Mouse (Mus musculus) limb, embryonic 15.5 days (tissue): Measurements from ENCODE around the gene Mdfi. TPM values are rescaled to one million over a fixed set of nuclear protein-coding genes. Genes with fewer than 3 reads are reported as not detected.
A peak's percentile ranks its signal among the peaks of the same experiment; 100 is the strongest.

Source experiments
- ATAC-seq: fragments of 200-750 bp; cut with Nextera tagmentation; 2 replicates; pipeline ENCODE4 v1.8.0; 2017; ENCODE audit warnings: low read depth, moderate TSS enrichment; ENCODE audit not compliant: insufficient number of reproducible peaks, low FRiP score, low TSS enrichment
- H3K27ac ChIP-seq: fragments of 300-500 bp; sonication (generic); 2 replicates; pipeline ENCODE4 v1.5.1; 2015; ENCODE audit warnings: moderate library complexity, mild to moderate bottlenecking, inconsistent platforms
- H3K27me3 ChIP-seq: fragments of 300-500 bp; sonication (generic); 2 replicates; pipeline ENCODE4 v1.6.1; 2015; ENCODE audit warnings: inconsistent platforms
- H3K36me3 ChIP-seq: fragments of 300-500 bp; sonication (generic); 2 replicates; pipeline ENCODE4 v1.6.1; 2015; ENCODE audit warnings: inconsistent platforms
- H3K4me1 ChIP-seq: fragments of 300-500 bp; sonication (generic); 2 replicates; pipeline ENCODE4 v1.6.1; 2015; ENCODE audit warnings: inconsistent platforms
- H3K4me2 ChIP-seq: fragments of 300-500 bp; sonication (generic); 2 replicates; pipeline ENCODE4 v1.6.1; 2015; ENCODE audit warnings: mild to moderate bottlenecking, inconsistent platforms
- H3K4me3 ChIP-seq: fragments of 300-500 bp; sonication (generic); 2 replicates; pipeline ENCODE4 v1.5.1; 2015; ENCODE audit warnings: mild to moderate bottlenecking, inconsistent platforms
- H3K9ac ChIP-seq: fragments of 300-500 bp; sonication (generic); 2 replicates; pipeline ENCODE4 v1.6.1; 2015; ENCODE audit warnings: inconsistent platforms
- H3K9me3 ChIP-seq: fragments of 300-500 bp; sonication (generic); 2 replicates; pipeline ENCODE4 v1.6.1; 2016; ENCODE audit warnings: inconsistent platforms
- WGBS: fragments of 180-500 bp; shearing (Covaris S2); methylation state at CpG from one replicate; pipeline ENCODE4 v1.1.7; 2015; 5-methylcytosine and 5-hydroxymethylcytosine counted together
- polyA plus RNA-seq: library from polyadenylated mRNA; unstranded; fragments of >200 nt; fragmentation: Nextera tagmentation; extraction: Ambion mirVana; gene quantifications from 2 replicates; pipeline ENCODE4 v1.2.1, GENCODE M21; 2015

Gene Mdfi
- 17.5 and 18.2 TPM in 2 replicates for polyA plus RNA-seq

DNA sequence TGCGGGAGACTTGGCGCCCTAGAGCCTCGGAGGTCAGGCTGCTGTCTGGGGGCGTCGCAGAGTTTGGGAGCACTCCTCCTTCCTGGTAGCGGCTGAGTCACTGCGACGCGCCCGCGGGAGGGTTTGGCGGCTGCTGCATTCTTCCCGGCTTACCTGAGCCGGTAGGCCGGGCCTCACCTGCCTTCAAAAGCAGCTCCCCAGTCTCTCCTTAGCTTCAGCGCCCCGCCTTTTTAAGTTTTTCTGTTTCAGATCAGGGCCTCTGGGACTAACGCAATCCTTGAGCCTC lies at the start of gene Mdfi:
TSS of gene Mdfi (minus strand) at position 210 of the 286 bp plus-strand sequence.
- H3K9me3 ChIP-seq = no peaks in the 10 kb centered on the region
- peak within 1 kb of the TSS; percentile 93 for H3K27ac ChIP-seq
- H3K36me3 ChIP-seq = peaks cover 12% of the 10 kb centered on the region
- H3K4me1 ChIP-seq = peaks cover 46% of the 10 kb centered on the region
- WGBS = 5% methylated on average over 17 of the region's 18 CpGs
- ATAC-seq = no peak
- peak within 1 kb of the TSS; percentile 88 for H3K4me3 ChIP-seq
- H3K9ac ChIP-seq = peak within 1 kb of the TSS; percentile 73
- peak within 1 kb of the TSS; percentile 54 for H3K4me2 ChIP-seq
- H3K27me3 ChIP-seq = 0 out of 2 replicates have a peak, but pooled peaks cover 6% of the 10 kb centered on the region

GRCm38 (mm10) chr17:47883099-47883498 lies 48.6 kb upstream of the Mdfi start:
- Histone ChIP-seq H3K27ac (no peak overlapping the region), H3K36me3 (peaks cover 33% of the 10 kb centered on the region), H3K27me3 (no peaks in the 10 kb centered on the region), H3K4me3 (no peak overlapping the region), H3K9ac (no peak overlapping the region), H3K4me1 (peaks cover 65% of the 10 kb centered on the region), H3K4me2 (no peak overlapping the region), H3K9me3 (no peaks in the 10 kb centered on the region)
- WGBS = 87% methylated on average over 5 of the region's 5 CpGs
- ATAC-seq = no peak

DNA sequence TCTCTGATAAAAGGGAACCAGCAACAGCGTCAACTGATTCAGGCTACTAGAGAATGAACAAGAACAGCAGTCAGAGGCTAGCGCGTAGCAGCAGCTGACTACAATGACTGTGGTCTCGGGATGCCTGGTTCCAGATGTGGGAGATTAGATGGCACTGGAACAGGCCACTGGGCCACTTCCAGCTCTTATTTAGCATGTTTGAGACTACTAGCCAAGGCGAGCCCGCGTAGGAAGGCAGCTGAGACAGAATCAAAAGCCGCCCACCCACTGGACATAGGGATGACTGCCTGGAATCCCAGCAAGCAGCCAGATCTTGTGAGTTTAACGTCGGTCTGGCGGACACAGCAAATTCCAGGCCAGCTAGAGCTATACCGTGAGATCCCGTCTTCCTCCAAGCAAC lies 46.8 kb upstream of the Mdfi start:
- no peak for ATAC-seq
- H3K36me3 ChIP-seq = peaks cover 48% of the 10 kb centered on the region
- WGBS = 49% methylated on average over 13 of the region's 13 CpGs
- no peaks in the 10 kb centered on the region for H3K27me3 ChIP-seq
- H3K9ac ChIP-seq = no peak overlapping the region
- no peak overlapping the region for H3K4me3 ChIP-seq
- H3K9me3 ChIP-seq = no peaks in the 10 kb centered on the region
- H3K4me2 ChIP-seq = no peak overlapping the region
- peak overlapping the region; percentile 59 for H3K27ac ChIP-seq
- H3K4me1 ChIP-seq = peaks cover 57% of the 10 kb centered on the region

DNA sequence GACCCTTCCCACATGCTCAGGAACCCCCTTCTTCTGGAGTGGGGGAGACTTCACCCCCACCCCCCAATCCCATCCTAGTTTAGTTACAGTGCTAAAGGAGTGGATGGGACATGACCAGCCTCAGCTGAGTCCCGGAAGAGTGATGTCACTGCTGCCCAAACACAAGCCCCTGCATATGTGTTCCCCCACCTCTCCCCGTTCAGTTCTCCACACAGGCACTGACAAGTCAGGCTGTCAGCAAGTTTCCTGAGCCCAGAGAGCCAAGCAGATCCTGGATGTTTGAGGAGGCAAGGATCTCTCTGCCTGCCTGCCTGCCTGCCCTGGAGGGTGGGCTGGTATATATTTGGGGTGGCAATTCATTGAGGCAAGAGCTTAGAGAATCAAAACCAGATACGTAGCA lies 44.7 kb upstream of the Mdfi start:
- Histone ChIP-seq H3K9ac (no peak overlapping the region), H3K27ac (0 out of 2 replicates have a peak overlapping the region, but pooled peaks have one; percentile 29), H3K4me2 (peak overlapping the region; percentile 36; the same call in 1 of the 2 replicates), H3K9me3 (no peaks in the 10 kb centered on the region), H3K27me3 (no peaks in the 10 kb centered on the region), H3K4me3 (0 out of 2 replicates have a peak overlapping the region, but pooled peaks have one; percentile 10), H3K36me3 (peaks cover 55% of the 10 kb centered on the region), H3K4me1 (peaks cover 58% of the 10 kb centered on the region)
- 10% methylated on average over 3 of the region's 3 CpGs for WGBS
- ATAC-seq = 0 out of 2 replicates have a peak, but pooled peaks have one; percentile 32

GRCm38 (mm10) chr17:47878378-47879089 lies 44.0 kb upstream of the Mdfi start:
- H3K36me3 ChIP-seq = peaks cover 55% of the 10 kb centered on the region
- H3K4me3 ChIP-seq = peak overlapping the region; percentile 10; the same call in 1 of the 2 replicates
- H3K4me2 ChIP-seq = peak overlapping the region; percentile 36
- H3K9me3 ChIP-seq = no peaks in the 10 kb centered on the region
- no peak for ATAC-seq
- no peaks in the 10 kb centered on the region for H3K27me3 ChIP-seq
- peak overlapping the region; percentile 29; the same call in 1 of the 2 replicates for H3K27ac ChIP-seq
- WGBS = 16% methylated on average over 31 of the region's 35 CpGs
- H3K4me1 ChIP-seq = peaks cover 65% of the 10 kb centered on the region
- H3K9ac ChIP-seq = no peak overlapping the region

DNA sequence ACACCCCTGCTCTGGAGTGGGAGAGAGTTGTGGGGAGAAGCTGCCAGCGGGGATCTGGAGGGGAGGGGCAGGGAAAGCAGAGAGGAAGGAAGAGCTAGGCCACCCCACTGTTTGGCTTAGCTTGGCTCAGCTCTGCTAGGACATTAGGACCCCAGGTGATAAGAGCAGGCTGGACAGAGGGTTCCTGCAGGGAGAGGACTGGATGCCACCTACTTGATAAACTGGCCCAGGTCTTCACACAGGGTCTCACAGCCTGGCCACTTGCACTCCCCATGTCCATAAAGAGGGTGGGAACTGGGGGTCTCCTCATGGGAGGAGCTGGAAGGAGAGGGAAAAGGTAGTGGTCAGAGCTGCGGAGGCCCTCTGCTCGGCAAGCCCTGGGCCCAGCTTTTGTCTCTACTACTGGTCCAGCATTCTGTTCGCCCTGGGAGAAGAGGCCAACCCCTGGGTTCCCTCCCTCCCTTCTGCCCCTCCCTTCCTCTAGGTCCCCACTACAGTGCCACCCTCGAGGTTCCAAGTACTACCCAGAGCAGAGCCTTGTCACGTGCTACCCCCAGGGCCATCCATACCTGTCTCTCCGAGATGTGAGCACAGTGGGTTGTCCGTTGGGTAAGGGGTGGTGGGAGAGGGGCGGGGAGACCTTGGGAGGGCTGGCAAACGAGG lies 43.4 kb upstream of the Mdfi start:
- no peak overlapping the region for H3K4me3 ChIP-seq
- peak overlapping the region; percentile 29; the same call in 1 of the 2 replicates for H3K27ac ChIP-seq
- H3K4me2 ChIP-seq = no peak overlapping the region; the same call in 1 of the 2 replicates
- no peaks in the 10 kb centered on the region for H3K9me3 ChIP-seq
- ATAC-seq = no peak
- H3K27me3 ChIP-seq = no peaks in the 10 kb centered on the region
- 47% methylated on average over 10 of the region's 10 CpGs for WGBS
- H3K9ac ChIP-seq = no peak overlapping the region
- peaks cover 59% of the 10 kb centered on the region for H3K36me3 ChIP-seq
- H3K4me1 ChIP-seq = peaks cover 65% of the 10 kb centered on the region

DNA sequence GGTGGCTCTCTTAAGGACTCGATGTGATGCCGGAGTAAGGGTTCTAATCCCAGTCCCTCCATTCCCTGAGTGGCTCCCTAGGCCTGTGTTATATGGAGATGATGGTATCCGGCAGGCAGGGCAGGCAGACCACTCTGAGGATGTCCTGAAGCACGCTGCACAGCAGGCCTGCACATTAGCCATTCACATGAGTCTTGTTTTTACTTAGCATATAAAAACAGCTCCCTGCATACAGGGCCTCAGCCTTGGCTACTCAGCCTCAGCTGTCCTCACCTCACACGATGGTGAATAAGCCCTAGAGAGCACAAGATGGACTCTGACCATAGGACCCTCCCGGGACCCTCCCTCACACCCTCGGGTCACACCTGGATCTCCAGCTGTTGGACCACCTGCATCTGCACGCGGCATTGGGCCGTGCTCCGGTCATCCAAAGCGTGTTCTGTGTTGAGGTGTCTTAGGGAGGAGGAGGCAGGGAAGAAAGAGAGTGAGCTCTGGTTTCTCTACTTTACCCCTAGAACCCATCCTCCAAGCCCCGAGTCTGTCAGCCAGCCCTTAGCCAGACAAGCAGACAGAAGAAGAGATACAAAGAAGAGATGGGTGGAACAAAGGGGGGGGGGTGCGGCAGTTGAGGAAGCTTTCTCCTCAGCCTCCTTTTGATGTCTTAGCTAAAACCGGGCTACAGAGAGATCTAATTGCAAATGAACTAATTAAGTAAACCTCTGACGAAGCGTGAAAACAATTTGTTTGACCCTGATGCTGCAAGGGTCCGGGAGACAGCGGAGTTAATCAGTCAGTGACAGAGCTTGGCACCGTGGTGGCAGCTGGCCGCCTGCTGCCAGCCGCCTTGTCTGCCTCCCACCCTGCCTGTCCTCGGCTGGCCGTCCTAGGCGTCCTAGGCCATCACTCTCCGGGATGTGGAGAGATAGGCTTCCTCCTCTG lies 42.6 kb upstream of the Mdfi start:
- no peak overlapping the region for H3K4me2 ChIP-seq
- H3K27ac ChIP-seq = 0 out of 2 replicates have a peak overlapping the region, but pooled peaks have one; percentile 2
- peaks cover 66% of the 10 kb centered on the region for H3K36me3 ChIP-seq
- H3K9ac ChIP-seq = no peak overlapping the region
- ATAC-seq = no peak
- WGBS = 51% methylated on average over 26 of the region's 26 CpGs
- H3K4me1 ChIP-seq = peaks cover 58% of the 10 kb centered on the region
- H3K9me3 ChIP-seq = no peaks in the 10 kb centered on the region
- H3K4me3 ChIP-seq = no peak overlapping the region
- no peaks in the 10 kb centered on the region for H3K27me3 ChIP-seq

DNA sequence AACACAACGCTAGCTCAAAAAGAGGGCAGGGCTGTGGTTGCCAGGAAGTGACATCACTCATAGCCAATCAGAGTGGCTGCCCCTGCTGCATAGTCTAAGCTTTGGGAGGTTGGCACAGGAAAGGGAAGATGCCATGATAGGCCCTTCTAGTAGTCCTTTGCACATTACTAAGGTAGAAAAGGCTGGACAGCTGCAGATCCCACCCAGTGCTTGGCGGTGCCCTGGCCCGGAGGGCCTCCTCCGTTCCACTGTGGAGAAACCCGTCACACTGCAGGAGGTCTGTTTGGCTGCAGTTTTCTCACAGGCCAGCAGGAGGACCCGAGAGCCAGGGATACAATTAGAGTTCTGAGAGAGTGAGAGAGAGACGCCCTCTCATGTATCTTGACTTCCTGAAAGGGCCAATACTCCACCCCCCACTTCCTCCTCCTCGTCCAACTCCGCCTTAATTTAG lies 38.9 kb upstream of the Mdfi start:
- peak; percentile 40; the same call in 1 of the 2 replicates for ATAC-seq
- Histone ChIP-seq H3K4me1 (peaks cover 23% of the 10 kb centered on the region), H3K9me3 (no peaks in the 10 kb centered on the region), H3K36me3 (peaks cover 91% of the 10 kb centered on the region), H3K27me3 (no peaks in the 10 kb centered on the region), H3K27ac (peak overlapping the region; percentile 43), H3K4me2 (no peak overlapping the region), H3K9ac (no peak overlapping the region), H3K4me3 (no peak overlapping the region)
- WGBS = 9% methylated on average over 9 of the region's 9 CpGs

DNA sequence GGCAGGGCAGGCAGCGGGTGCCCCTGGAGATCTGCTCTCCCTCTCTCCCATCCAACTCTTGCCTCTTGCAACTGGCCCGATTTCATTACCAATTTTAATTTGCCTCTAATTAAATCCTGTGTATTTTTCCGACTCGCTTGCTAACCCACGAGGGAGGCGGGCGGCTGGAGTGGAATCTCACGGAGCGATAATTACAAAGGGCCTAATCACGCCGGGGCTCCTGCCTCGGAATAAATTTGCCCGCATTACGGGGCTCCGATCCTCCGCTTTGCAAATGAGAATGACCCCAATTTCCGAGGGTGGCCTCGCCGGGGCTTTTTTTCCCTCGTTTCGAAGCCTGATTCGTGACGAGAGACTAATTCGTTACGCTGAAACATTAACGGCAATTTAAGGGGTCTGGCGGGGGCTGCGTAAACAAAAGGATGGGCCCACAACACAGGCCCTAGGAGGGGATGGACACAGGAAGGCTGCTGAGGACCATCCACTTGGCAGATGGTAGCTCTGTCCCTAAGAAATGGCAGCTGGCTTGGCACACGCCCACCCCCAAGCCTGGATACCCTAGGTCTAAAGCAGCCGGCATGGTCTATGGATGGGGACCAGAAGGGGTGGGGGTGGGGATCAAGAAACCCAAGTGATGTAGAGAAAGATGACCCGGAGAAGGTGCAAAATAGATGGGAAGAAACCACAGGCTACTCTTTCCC lies 38.0 kb upstream of the Mdfi start:
- H3K4me2 ChIP-seq = no peak overlapping the region
- H3K4me3 ChIP-seq = no peak overlapping the region
- no peak overlapping the region for H3K9ac ChIP-seq
- no peaks in the 10 kb centered on the region for H3K9me3 ChIP-seq
- H3K27me3 ChIP-seq = no peaks in the 10 kb centered on the region
- ATAC-seq = no peak
- peaks cover 90% of the 10 kb centered on the region for H3K36me3 ChIP-seq
- H3K27ac ChIP-seq = no peak overlapping the region
- peaks cover 15% of the 10 kb centered on the region; the same call in 1 of the 2 replicates for H3K4me1 ChIP-seq
- 72% methylated on average over 31 of the region's 31 CpGs for WGBS

- no peak overlapping the region for H3K4me2 ChIP-seq
- H3K27me3 ChIP-seq = no peaks in the 10 kb centered on the region
- H3K4me1 ChIP-seq = peaks cover 13% of the 10 kb centered on the region; the same call in 1 of the 2 replicates
- H3K9me3 ChIP-seq = no peaks in the 10 kb centered on the region
- H3K36me3 ChIP-seq = peaks cover 79% of the 10 kb centered on the region
- H3K27ac ChIP-seq = no peak overlapping the region
- no peak overlapping the region for H3K9ac ChIP-seq
- ATAC-seq = no peak
- no peak overlapping the region for H3K4me3 ChIP-seq
- 91% methylated on average over 10 of the region's 10 CpGs for WGBS
These were observed 35.4 kb upstream of the Mdfi start for GRCm38 (mm10) chr17:47869874-47870273.

- H3K4me2 ChIP-seq = no peak overlapping the region
- no peak for ATAC-seq
- no peak overlapping the region for H3K4me3 ChIP-seq
- peaks cover 21% of the 10 kb centered on the region for H3K4me1 ChIP-seq
- no peak overlapping the region for H3K9ac ChIP-seq
- H3K36me3 ChIP-seq = peaks cover 42% of the 10 kb centered on the region
- H3K9me3 ChIP-seq = no peaks in the 10 kb centered on the region
- WGBS = 53% methylated on average over 10 of the region's 10 CpGs
- H3K27me3 ChIP-seq = no peaks in the 10 kb centered on the region
- peak overlapping the region; percentile 13 for H3K27ac ChIP-seq
These were observed 31.5 kb upstream of the Mdfi start for GRCm38 (mm10) chr17:47866037-47866436.
